Mouse (Mus musculus) limb, embryonic 15.5 days (tissue): ENCODE data around the gene Usp7. TPM values are rescaled to one million over a fixed set of nuclear protein-coding genes. Genes with fewer than 3 reads are reported as not detected.

Experiments used
- ATAC-seq: fragments of 200-750 bp; cut with Nextera tagmentation; 2 replicates; pipeline ENCODE4 v1.8.0; 2017; ENCODE audit warnings: low read depth, moderate TSS enrichment; ENCODE audit not compliant: insufficient number of reproducible peaks, low FRiP score, low TSS enrichment
- H3K27ac ChIP-seq: fragments of 300-500 bp; sonication (generic); 2 replicates; pipeline ENCODE4 v1.5.1; 2015; ENCODE audit warnings: moderate library complexity, mild to moderate bottlenecking, inconsistent platforms
- H3K27me3 ChIP-seq: fragments of 300-500 bp; sonication (generic); 2 replicates; pipeline ENCODE4 v1.6.1; 2015; ENCODE audit warnings: inconsistent platforms
- H3K36me3 ChIP-seq: fragments of 300-500 bp; sonication (generic); 2 replicates; pipeline ENCODE4 v1.6.1; 2015; ENCODE audit warnings: inconsistent platforms
- H3K4me1 ChIP-seq: fragments of 300-500 bp; sonication (generic); 2 replicates; pipeline ENCODE4 v1.6.1; 2015; ENCODE audit warnings: inconsistent platforms
- H3K4me2 ChIP-seq: fragments of 300-500 bp; sonication (generic); 2 replicates; pipeline ENCODE4 v1.6.1; 2015; ENCODE audit warnings: mild to moderate bottlenecking, inconsistent platforms
- H3K4me3 ChIP-seq: fragments of 300-500 bp; sonication (generic); 2 replicates; pipeline ENCODE4 v1.5.1; 2015; ENCODE audit warnings: mild to moderate bottlenecking, inconsistent platforms
- H3K9ac ChIP-seq: fragments of 300-500 bp; sonication (generic); 2 replicates; pipeline ENCODE4 v1.6.1; 2015; ENCODE audit warnings: inconsistent platforms
- H3K9me3 ChIP-seq: fragments of 300-500 bp; sonication (generic); 2 replicates; pipeline ENCODE4 v1.6.1; 2016; ENCODE audit warnings: inconsistent platforms
- WGBS: fragments of 180-500 bp; shearing (Covaris S2); methylation state at CpG from one replicate; pipeline ENCODE4 v1.1.7; 2015; 5-methylcytosine and 5-hydroxymethylcytosine counted together
- polyA plus RNA-seq: library from polyadenylated mRNA; unstranded; fragments of >200 nt; fragmentation: Nextera tagmentation; extraction: Ambion mirVana; gene quantifications from 2 replicates; pipeline ENCODE4 v1.2.1, GENCODE M21; 2015

Usp7 gene
- polyA plus RNA-seq, 1 experiment from 2014 or later: 28.9 TPM

GRCm38 (mm10) chr16:8645546-8645945 lies 146.6 kb downstream of the Usp7 start:
- Histone ChIP-seq H3K27ac (no peak overlapping the region), H3K4me3 (no peak overlapping the region), H3K36me3 (peaks cover 84% of the 10 kb centered on the region), H3K27me3 (no peaks in the 10 kb centered on the region), H3K4me1 (no peaks in the 10 kb centered on the region), H3K9ac (no peak overlapping the region), H3K4me2 (no peak overlapping the region), H3K9me3 (no peaks in the 10 kb centered on the region)
- ATAC-seq: no peak
- WGBS: 85% methylated on average over 6 of the region's 6 CpGs

- peak; percentile 71; the same call in 1 of the 2 replicates for ATAC-seq
- Histone ChIP-seq H3K4me1 (peaks cover 2% of the 10 kb centered on the region; the same call in 1 of the 2 replicates), H3K27ac (no peak overlapping the region), H3K27me3 (no peaks in the 10 kb centered on the region), H3K9me3 (no peaks in the 10 kb centered on the region), H3K36me3 (peaks cover 76% of the 10 kb centered on the region), H3K9ac (no peak overlapping the region), H3K4me2 (no peak overlapping the region), H3K4me3 (no peak overlapping the region)
- WGBS: 68% methylated on average over 2 of the region's 2 CpGs
These were observed 148.3 kb downstream of the Usp7 start for GRCm38 (mm10) chr16:8643855-8644254.

Other genes with a start within 250 kb of the Usp7 start
- gene Pmm2, start 154.6 kb downstream of the Usp7 start, polyA plus RNA-seq: 52.8 and 55.1 TPM in 2 replicates
- gene Tmem186, start 154.6 kb downstream of the Usp7 start, polyA plus RNA-seq: 18.8 and 20.4 TPM in 2 replicates
- gene Carhsp1, start 120.2 kb downstream of the Usp7 start, polyA plus RNA-seq: 85.1 and 85.5 TPM in 2 replicates
- gene Gm5767, start 111.5 kb downstream of the Usp7 start, polyA plus RNA-seq: 0.32 TPM in 1 of 2 replicates, not detected in the other
- gene 1810013L24Rik, start 37.8 kb upstream of the Usp7 start, polyA plus RNA-seq: 16.9 and 20.9 TPM in 2 replicates